Mouse (Mus musculus): ENCODE measurements around the gene Cers1. TPM values are rescaled to one million over a fixed set of nuclear protein-coding genes. Genes with fewer than 3 reads are reported as not detected.

Cers1 gene
- total RNA-seq, 4 experiments from 2014 or later = 2.8 to 5.3 (median 4.1) TPM

- DNase-seq = no peak
These were observed 37.1 kb downstream of the Cers1 start for GRCm38 (mm10) chr8:70352657-70353151.

GRCm38 (mm10) chr8:70353194-70353817 lies 37.7 kb downstream of the Cers1 start, which contains the start of gene Upf1:
Gene Upf1 (minus strand): TSS chr8:70353278.
- peak; percentile 99 for DNase-seq

- no peak for DNase-seq
These were observed 38.4 kb downstream of the Cers1 start for GRCm38 (mm10) chr8:70354004-70354403.

GRCm38 (mm10) chr8:70356111-70356510 lies 40.5 kb downstream of the Cers1 start:
- DNase-seq = no peak

- DNase-seq = no peak
These were observed 43.8 kb downstream of the Cers1 start for GRCm38 (mm10) chr8:70359411-70359810.

GRCm38 (mm10) chr8:70360769-70361168 lies 45.2 kb downstream of the Cers1 start:
- no peak for DNase-seq

GRCm38 (mm10) chr8:70361484-70362032 lies 46.0 kb downstream of the Cers1 start:
- DNase-seq = no peak

- DNase-seq = no peak
These were observed 48.5 kb downstream of the Cers1 start for GRCm38 (mm10) chr8:70364066-70364465.

GRCm38 (mm10) chr8:70366588-70366987 lies 51.0 kb downstream of the Cers1 start:
- no peak for DNase-seq

GRCm38 (mm10) chr8:70370476-70370875 lies 54.9 kb downstream of the Cers1 start:
- no peak for DNase-seq

- DNase-seq = no peak
These were observed 56.4 kb downstream of the Cers1 start for GRCm38 (mm10) chr8:70371951-70372350.

GRCm38 (mm10) chr8:70373397-70374317 lies 58.1 kb downstream of the Cers1 start, which contains the start of gene Comp:
Gene Comp (plus strand): TSS chr8:70373558.
- DNase-seq = no peak

- peak; percentile 67 for DNase-seq
These were observed 58.8 kb downstream of the Cers1 start for GRCm38 (mm10) chr8:70374318-70374927.

GRCm38 (mm10) chr8:70375212-70375859 lies 59.8 kb downstream of the Cers1 start:
- no peak for DNase-seq

GRCm38 (mm10) chr8:70376275-70376741 lies 60.7 kb downstream of the Cers1 start:
- DNase-seq = no peak

- DNase-seq = no peak
These were observed 61.5 kb downstream of the Cers1 start for GRCm38 (mm10) chr8:70377049-70377448.

GRCm38 (mm10) chr8:70380069-70380468 lies 64.5 kb downstream of the Cers1 start:
- DNase-seq = no peak
